Mouse (Mus musculus) ES-Bruce4 (cell line): ENCODE results near the gene Rc3h1.

ENCODE experiments used
- CTCF ChIP-seq: IDR thresholded peaks from one replicate; pipeline ENCODE4 v1.8.1; 2011; ENCODE audit warnings: low read depth, low read length
- EP300 ChIP-seq: IDR thresholded peaks from 2 replicates; pipeline ENCODE4 v1.6.1; 2011; ENCODE audit warnings: low read depth, low read length; ENCODE audit not compliant: insufficient read depth
- POLR2A ChIP-seq: IDR thresholded peaks from one replicate; pipeline ENCODE4 v1.8.1; 2011; ENCODE audit warnings: low read length; ENCODE audit not compliant: insufficient read depth

GRCm38 (mm10) chr1:161008038-161008437 is 101.8 kb downstream of the Rc3h1 start:
- TF ChIP-seq CTCF (no peak), POLR2A (no peak), EP300 (no peak)
